24 mouse cellular contexts compared by ENCODE assay signal in genomic region chr1:56930096-56930495, GRCm38 (mm10). TPM values are rescaled to one million over a fixed set of nuclear protein-coding genes. Genes with fewer than 3 reads are reported as not detected.
"Had no signal": no experiment of that assay in that cellular context is flagged by ENCODE, and none has a peak within 500 bp of the region (broad histone marks: within the 10 kb centered on the region; RNA-seq: fewer than 3 reads in every experiment).

No protein-coding gene starts in this region.

- H3K4me3 ChIP-seq: heart, embryonic 10.5 days; heart, embryonic 12.5 days; hindbrain, embryonic 10.5 days; hindbrain, embryonic 12.5 days; intestine, embryonic 15.5 days; layer of hippocampus, adult 2 months; left cerebral cortex, adult 2 months; limb, embryonic 10.5 days; limb, embryonic 12.5 days; liver, embryonic 13.5 days had no signal

- H3K9ac ChIP-seq: heart, embryonic 12.5 days; hindbrain, embryonic 12.5 days; hindbrain, embryonic 14.5 days; intestine, embryonic 15.5 days; limb, embryonic 12.5 days; liver, embryonic 13.5 days had no signal

- H3K4me2 ChIP-seq: heart, embryonic 12.5 days; hindbrain, embryonic 12.5 days; hindbrain, embryonic 14.5 days; intestine, embryonic 15.5 days; limb, embryonic 12.5 days; liver, embryonic 11.5 days; liver, embryonic 13.5 days had no signal

- H3K4me1 ChIP-seq: limb, embryonic 12.5 days; liver, embryonic 13.5 days had no signal

- ATAC-seq: hindbrain, embryonic 16.5 days; inflammation-experienced regulatory T-cells, adult 6 months; intestine, embryonic 15.5 days; intestine, postnatal 0 days had no signal

- DNase-seq: gastrocnemius, postnatal 14 days; heart, postnatal 10 days; heart, postnatal 4 days; kidney, adult 18-20 months; kidney, adult 8-10 months; kidney, postnatal 10 days; kidney, postnatal 25 days; kidney, postnatal 4 days; liver; liver, embryonic 13.5 days had no signal

- H3K27ac ChIP-seq: heart, embryonic 10.5 days; hindbrain, embryonic 10.5 days; hindbrain, embryonic 12.5 days; hindbrain, embryonic 14.5 days; intestine, embryonic 15.5 days; layer of hippocampus, adult 2 months; left cerebral cortex, adult 2 months; limb, embryonic 10.5 days; limb, embryonic 12.5 days; liver, embryonic 13.5 days had no signal

- H3K27me3 ChIP-seq: heart, embryonic 12.5 days; hindbrain, embryonic 12.5 days; intestine, embryonic 15.5 days; liver, embryonic 13.5 days had no signal

- H3K9me3 ChIP-seq: heart, embryonic 10.5 days; heart, embryonic 12.5 days; hindbrain, embryonic 10.5 days; hindbrain, embryonic 12.5 days; intestine, embryonic 15.5 days; limb, embryonic 10.5 days; limb, embryonic 12.5 days; liver, embryonic 13.5 days had no signal

- H3K36me3 ChIP-seq: heart, embryonic 10.5 days; heart, embryonic 12.5 days; hindbrain, embryonic 10.5 days; hindbrain, embryonic 12.5 days; intestine, embryonic 15.5 days; limb, embryonic 10.5 days; limb, embryonic 12.5 days; liver, embryonic 13.5 days had no signal

RNA-seq across cellular contexts. Expression of gene Satb2, which starts 48.4 kb away (rescaled TPM):
- polyA plus RNA-seq: inflammation-experienced regulatory T-cells, adult 6 months had no signal
